Mouse (Mus musculus): ENCODE results near the gene Ccdc107. TPM values are rescaled to one million over a fixed set of nuclear protein-coding genes. Genes with fewer than 3 reads are reported as not detected.

The Ccdc107 gene
- polyA plus RNA-seq, 1 experiment from 2014 or later = 42.8 TPM

- POLR2A ChIA-PET = interaction anchor here (1.0 kb wide), 1 partner anchor 8 kb away, joined by 3 read pairs; no protein-coding TSS in a partner anchor
- no peak for ATAC-seq
- in situ Hi-C loops (cut with MboI; ENCODE audit: low pct_unique_long_range_greater_than_20kb) = no loop called here
These were observed 25.8 kb upstream of the Ccdc107 start for GRCm38 (mm10) chr4:43466872-43467271.

DNA sequence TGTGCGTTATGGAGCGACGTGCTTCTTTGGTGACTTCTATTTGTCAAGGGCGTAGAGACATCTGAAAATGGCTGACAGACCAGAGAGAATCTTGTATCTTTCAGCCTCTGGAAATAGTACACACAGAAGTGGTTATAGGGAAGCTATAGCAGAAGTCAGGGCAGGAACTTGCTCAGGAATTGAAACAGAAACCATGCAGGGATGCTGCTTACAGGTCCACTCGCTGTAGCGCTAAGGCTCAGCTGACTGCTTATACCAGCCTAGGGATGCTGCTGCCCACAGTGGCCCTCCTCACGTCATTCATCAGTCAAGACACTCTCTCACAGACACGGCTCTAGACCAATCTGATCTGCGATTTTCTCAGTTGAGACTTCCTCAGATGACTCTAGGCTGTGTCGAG is 22.4 kb upstream of the Ccdc107 start:
- CTCF ChIA-PET = no interaction called here
- POLR2A ChIA-PET = interaction anchor here (1.2 kb wide), 1 partner anchor 20 kb away, joined by 4 read pairs; no protein-coding TSS in a partner anchor
- DNase-seq (ENCODE audit: low read depth, low spot score) (no peak), ATAC-seq (no peak)
- no peaks in the 10 kb centered on the region for H3K27me3 ChIP-seq
- no peak for TF ChIP-seq CTCF (IDR thresholded peaks at IDR 0.05)
- in situ Hi-C loops (cut with MboI; ENCODE audit: low pct_unique_long_range_greater_than_20kb) = no loop called here

More at GRCm38 (mm10) chr4:43466872-43467271, 25.8 kb upstream of the Ccdc107 start:
- no peak for DNase-seq (ENCODE audit: low read depth, low spot score)
- no peak for TF ChIP-seq CTCF (IDR thresholded peaks at IDR 0.05)
- CTCF ChIA-PET = no interaction called here
- no peaks in the 10 kb centered on the region for H3K27me3 ChIP-seq

GRCm38 (mm10) chr4:43473636-43474035 is 19.1 kb upstream of the Ccdc107 start:
- no peak for TF ChIP-seq CTCF (IDR thresholded peaks at IDR 0.05)
- DNase-seq (ENCODE audit: low read depth, low spot score) = no peak
- ChIA-PET POLR2A (no interaction called here), CTCF (no interaction called here)
- no peaks in the 10 kb centered on the region for H3K27me3 ChIP-seq
- in situ Hi-C loops (cut with MboI; ENCODE audit: low pct_unique_long_range_greater_than_20kb) = no loop called here
- no peak for ATAC-seq

DNA sequence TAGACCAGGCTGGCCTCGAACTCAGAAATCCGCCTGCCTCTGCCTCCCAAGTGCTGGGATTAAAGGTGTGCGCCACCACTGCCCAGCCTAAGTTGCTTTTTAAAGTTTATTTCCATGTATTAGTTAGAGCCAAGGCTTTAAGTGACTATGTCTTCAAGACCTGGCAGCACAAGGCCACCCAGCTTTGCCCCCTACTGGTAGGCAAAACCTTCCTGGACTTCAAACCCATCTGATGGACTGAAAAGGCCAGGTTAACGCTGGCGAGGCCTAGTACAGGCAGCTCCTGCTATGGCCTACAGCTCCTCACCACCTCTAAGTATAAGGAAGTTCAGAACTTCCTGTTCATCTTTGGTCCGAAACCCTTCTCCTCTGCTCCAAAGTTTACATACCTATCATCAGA is 16.1 kb upstream of the Ccdc107 start:
- ChIA-PET POLR2A (no interaction called here), CTCF (no interaction called here)
- ATAC-seq (no peak), DNase-seq (ENCODE audit: low read depth, low spot score) (no peak)
- no peaks in the 10 kb centered on the region for H3K27me3 ChIP-seq
- TF ChIP-seq CTCF (IDR thresholded peaks at IDR 0.05) = no peak
- in situ Hi-C loops (cut with MboI; ENCODE audit: low pct_unique_long_range_greater_than_20kb) = loop anchor here (5.0 kb wide), 1 partner anchor 34 kb away; the partner anchor contains the start of gene Tesk1

DNA sequence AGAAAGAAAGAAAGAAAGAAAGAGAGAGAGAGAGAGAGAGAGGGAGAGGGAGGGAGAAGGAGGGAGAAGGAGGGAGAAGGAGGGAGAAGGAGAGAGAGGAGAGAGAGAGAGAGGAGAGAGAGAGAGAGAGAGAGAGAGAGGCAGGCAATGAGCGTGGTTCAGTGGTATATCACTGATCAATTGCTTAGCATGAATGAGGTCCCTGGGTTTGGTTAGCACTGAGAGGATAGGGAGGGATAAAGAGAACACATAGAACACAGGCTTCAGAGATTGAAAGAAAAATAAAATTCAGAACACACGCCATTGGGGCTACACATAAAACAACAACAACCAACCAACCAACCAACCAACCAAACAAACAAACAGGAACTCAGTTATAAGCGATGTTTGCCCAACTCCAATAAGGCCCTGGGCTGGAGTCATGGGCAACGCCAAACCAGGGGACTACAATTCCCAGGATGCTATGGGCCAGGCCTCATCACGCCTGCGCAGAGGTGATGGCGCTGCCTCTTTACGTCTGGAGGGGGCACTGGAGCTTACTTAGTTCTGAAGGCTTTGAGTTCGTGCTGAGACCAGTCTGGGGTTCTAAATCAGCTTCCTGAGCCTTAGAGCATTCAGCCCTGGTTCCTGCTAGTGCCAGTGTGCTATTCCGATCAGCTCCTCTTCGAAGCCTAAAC is 14.7 kb upstream of the Ccdc107 start:
- no peak for TF ChIP-seq CTCF (IDR thresholded peaks at IDR 0.05)
- H3K27me3 ChIP-seq = no peaks in the 10 kb centered on the region
- in situ Hi-C loops (cut with MboI; ENCODE audit: low pct_unique_long_range_greater_than_20kb) = loop anchor here (5.0 kb wide), 1 partner anchor 36 kb away; the partner anchor contains the start of gene Tesk1
- ChIA-PET POLR2A (interaction anchor here (0.6 kb wide), 1 partner anchor 427 kb away, joined by 3 read pairs; no protein-coding TSS in a partner anchor), CTCF (interaction anchor here (2.0 kb wide), 1 partner anchor 14 kb away, joined by 5 read pairs; the partner anchor contains the start of gene Ccdc107)
- DNase-seq (ENCODE audit: low read depth, low spot score) (no peak), ATAC-seq (no peak)

GRCm38 (mm10) chr4:43478534-43478858 is 14.2 kb upstream of the Ccdc107 start:
- TF ChIP-seq CTCF (IDR thresholded peaks at IDR 0.05) = no peak
- ChIA-PET CTCF (interaction anchor here (2.0 kb wide), 1 partner anchor 14 kb away, joined by 5 read pairs; the partner anchor contains the start of gene Ccdc107), POLR2A (interaction anchor here (0.6 kb wide), 1 partner anchor 428 kb away, joined by 3 read pairs; no protein-coding TSS in a partner anchor)
- no peak for ATAC-seq
- in situ Hi-C loops (cut with MboI; ENCODE audit: low pct_unique_long_range_greater_than_20kb) = loop anchor here (5.0 kb wide), 1 partner anchor 36 kb away; the partner anchor contains the start of gene Tesk1
- H3K27me3 ChIP-seq = no peaks in the 10 kb centered on the region
- DNase-seq (ENCODE audit: low read depth, low spot score) = no peak

- no peak for ATAC-seq
- in situ Hi-C loops (cut with MboI; ENCODE audit: low pct_unique_long_range_greater_than_20kb) = loop anchor here (5.0 kb wide), 1 partner anchor 37 kb away; the partner anchor contains the start of gene Tesk1
- CTCF ChIA-PET = interaction anchor here (0.6 to 2.0 kb wide), 6 partner anchors 11 to 267 kb away, joined by 3 to 6 read pairs (median 4); partner anchors contain the start of gene Ccdc107
- no peaks in the 10 kb centered on the region for H3K27me3 ChIP-seq
- POLR2A ChIA-PET = no interaction called here
- DNase-seq (ENCODE audit: low read depth, low spot score) = no peak
- TF ChIP-seq CTCF (IDR thresholded peaks at IDR 0.05) = peak; percentile 66
These were observed 13.5 kb upstream of the Ccdc107 start for GRCm38 (mm10) chr4:43478906-43479832.

GRCm38 (mm10) chr4:43480985-43481384 is 11.7 kb upstream of the Ccdc107 start:
- TF ChIP-seq CTCF (IDR thresholded peaks at IDR 0.05) = no peak
- no peak for DNase-seq (ENCODE audit: low read depth, low spot score)
- ChIA-PET CTCF (no interaction called here), POLR2A (no interaction called here)
- ATAC-seq = no peak
- in situ Hi-C loops (cut with MboI; ENCODE audit: low pct_unique_long_range_greater_than_20kb) = no loop called here
- H3K27me3 ChIP-seq = no peaks in the 10 kb centered on the region

- ChIA-PET POLR2A (interaction anchor here (0.6 kb wide), 1 partner anchor 78 kb away, joined by 4 read pairs; no protein-coding TSS in a partner anchor), CTCF (interaction anchor here (1.2 kb wide), 1 partner anchor 41 kb away, joined by 3 read pairs; no protein-coding TSS in a partner anchor)
- in situ Hi-C loops (cut with MboI; ENCODE audit: low pct_unique_long_range_greater_than_20kb) = no loop called here
- no peak for TF ChIP-seq CTCF (IDR thresholded peaks at IDR 0.05)
- ATAC-seq = no peak
- no peaks in the 10 kb centered on the region for H3K27me3 ChIP-seq
- no peak for DNase-seq (ENCODE audit: low read depth, low spot score)
These were observed 10.7 kb upstream of the Ccdc107 start for GRCm38 (mm10) chr4:43481894-43482456.

- ATAC-seq = no peak
- CTCF ChIA-PET = interaction anchor here (1.2 kb wide), 1 partner anchor 41 kb away, joined by 3 read pairs; no protein-coding TSS in a partner anchor
These were observed 10.1 kb upstream of the Ccdc107 start for GRCm38 (mm10) chr4:43482591-43482990.

More at GRCm38 (mm10) chr4:43482591-43482990, 10.1 kb upstream of the Ccdc107 start:
- no peak for TF ChIP-seq CTCF (IDR thresholded peaks at IDR 0.05)
- in situ Hi-C loops (cut with MboI; ENCODE audit: low pct_unique_long_range_greater_than_20kb) = no loop called here
- POLR2A ChIA-PET = interaction anchor here (0.6 kb wide), 1 partner anchor 77 kb away, joined by 4 read pairs; no protein-coding TSS in a partner anchor
- no peak for DNase-seq (ENCODE audit: low read depth, low spot score)
- H3K27me3 ChIP-seq = no peaks in the 10 kb centered on the region
